Mouse (Mus musculus) bone marrow macrophage, adult 2 months (primary cell): Measurements from ENCODE around the gene Rnf157.

Source experiments
- CTCF ChIP-seq: IDR thresholded peaks from 2 replicates; pipeline ENCODE4 v1.5.1; 2012; ENCODE audit warnings: low read depth, mild to moderate bottlenecking, low read length, moderate library complexity
- POLR2A ChIP-seq: IDR thresholded peaks from 2 replicates; pipeline ENCODE4 v1.6.1; 2012; ENCODE audit warnings: mild to moderate bottlenecking, low read depth, low read length, borderline replicate concordance

DNA sequence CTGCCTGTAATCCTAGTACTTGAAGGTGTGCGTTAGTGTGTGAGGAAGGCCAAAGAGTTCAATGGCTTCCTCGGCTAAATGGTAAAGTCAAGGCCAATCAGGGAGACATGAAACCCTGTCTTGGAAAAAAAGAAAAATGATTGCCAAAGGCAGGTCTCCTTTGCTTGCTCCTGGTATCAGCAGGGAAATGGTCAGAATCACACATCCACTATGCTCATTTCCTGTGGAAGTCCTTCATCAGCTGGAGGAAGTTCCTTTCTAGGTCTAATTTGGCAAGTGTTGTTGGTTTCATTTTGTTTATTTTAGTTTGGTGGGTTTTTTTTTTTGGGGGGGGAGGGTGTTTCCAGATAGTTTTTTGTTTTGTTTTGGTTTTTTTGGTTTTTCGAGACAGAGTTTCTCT, 3.8 kb downstream of the Rnf157 start:
- TF ChIP-seq CTCF: no peak
- no peak for TF ChIP-seq POLR2A
